ENCODE assay signal across 12 mouse cellular contexts in genomic region chr11:101148751-101149150, GRCm38 (mm10). TPM values are rescaled to one million over a fixed set of nuclear protein-coding genes. Genes with fewer than 3 reads are reported as not detected.
DNase-seq lines count a peak whose midpoint lies in the region; ATAC-seq and TF ChIP-seq lines count a peak whose summit lies in the region.
"Had no signal": no experiment of that assay in that cellular context is flagged by ENCODE, and none has a peak within 500 bp of the region (broad histone marks: within the 10 kb centered on the region; RNA-seq: fewer than 3 reads in every experiment).

No protein-coding gene starts in this region.

- DNase-seq in forebrain, embryonic 11.5 days (ENCODE audit: low spot score): no peak
- DNase-seq in layer of hippocampus, adult 2 months (ENCODE audit: low spot score in 2 of 2): no peak
- no peak for DNase-seq in layer of hippocampus, adult 9-11 months
- DNase-seq in embryonic facial prominence, embryonic 14.5 days (ENCODE audit: low spot score): no peak
- no peak for DNase-seq in urinary bladder, adult 2 months (ENCODE audit: low spot score)
- DNase-seq in urinary bladder, postnatal 25 days (ENCODE audit: low spot score): no peak
- DNase-seq: cerebellum, adult 9-10 months; kidney, postnatal 36 days had no signal

- no peak for ATAC-seq in forebrain, embryonic 15.5 days (replicated peaks)
- ATAC-seq in forebrain, embryonic 11.5 days (replicated peaks; ENCODE audit: low FRiP score): no peak
- ATAC-seq in embryonic facial prominence, embryonic 14.5 days (ENCODE audit: low read depth): peak; percentile 7; the same call in 1 of the 2 replicates
- no peak for ATAC-seq in neural tube, embryonic 13.5 days (ENCODE audit: low read depth)
- ATAC-seq: Patski had no signal

- no peak overlapping the region for H3K4me2 ChIP-seq in forebrain, embryonic 15.5 days (replicated peaks)
- H3K4me2 ChIP-seq in forebrain, embryonic 11.5 days (ENCODE audit: low read depth, low read length, severe bottlenecking): no peak overlapping the region
- peak overlapping the region; percentile 25 for H3K4me2 ChIP-seq in embryonic facial prominence, embryonic 14.5 days (ENCODE audit: low read depth, low read length)
- H3K4me2 ChIP-seq in neural tube, embryonic 13.5 days: no peak overlapping the region

- H3K36me3 ChIP-seq in forebrain, embryonic 15.5 days: no peaks in the 10 kb centered on the region
- no peaks in the 10 kb centered on the region for H3K36me3 ChIP-seq in forebrain, embryonic 11.5 days (ENCODE audit: control insufficient read depth, insufficient read depth, low read length)
- no peaks in the 10 kb centered on the region for H3K36me3 ChIP-seq in embryonic facial prominence, embryonic 14.5 days (ENCODE audit: control insufficient read depth, insufficient read depth, low read length)
- no peaks in the 10 kb centered on the region for H3K36me3 ChIP-seq in neural tube, embryonic 13.5 days

- H3K9me3 ChIP-seq in forebrain, embryonic 15.5 days: no peaks in the 10 kb centered on the region
- no peaks in the 10 kb centered on the region for H3K9me3 ChIP-seq in forebrain, embryonic 11.5 days (ENCODE audit: control insufficient read depth, low read length)
- H3K9me3 ChIP-seq in embryonic facial prominence, embryonic 14.5 days (ENCODE audit: control insufficient read depth, low read length): no peaks in the 10 kb centered on the region
- H3K9me3 ChIP-seq in neural tube, embryonic 13.5 days: no peaks in the 10 kb centered on the region

- 74% methylated on average over 10 of the region's 10 CpGs for WGBS in forebrain, embryonic 15.5 days
- WGBS in forebrain, embryonic 11.5 days: 77% methylated on average over 10 of the region's 10 CpGs
- WGBS in embryonic facial prominence, embryonic 14.5 days: 52% methylated on average over 10 of the region's 10 CpGs
- WGBS in neural tube, embryonic 13.5 days: 63% methylated on average over 10 of the region's 10 CpGs

- H3K4me1 ChIP-seq in forebrain, embryonic 15.5 days: peaks cover 20% of the 10 kb centered on the region
- H3K4me1 ChIP-seq in forebrain, embryonic 11.5 days (replicated peaks; ENCODE audit: control insufficient read depth, insufficient read depth, low read length): peaks cover 7% of the 10 kb centered on the region; the same call in 1 of the 2 replicates
- H3K4me1 ChIP-seq in embryonic facial prominence, embryonic 14.5 days (ENCODE audit: control insufficient read depth, insufficient read depth, low read length): peaks cover 16% of the 10 kb centered on the region
- H3K4me1 ChIP-seq in neural tube, embryonic 13.5 days (replicated peaks): peaks cover 31% of the 10 kb centered on the region

- no peaks in the 10 kb centered on the region for H3K27me3 ChIP-seq in forebrain, embryonic 15.5 days
- H3K27me3 ChIP-seq in forebrain, embryonic 11.5 days (ENCODE audit: control insufficient read depth, insufficient read depth, low read length): no peaks in the 10 kb centered on the region
- no peaks in the 10 kb centered on the region for H3K27me3 ChIP-seq in embryonic facial prominence, embryonic 14.5 days (replicated peaks; ENCODE audit: control insufficient read depth, insufficient read depth, low read length)
- no peaks in the 10 kb centered on the region for H3K27me3 ChIP-seq in neural tube, embryonic 13.5 days
- H3K27me3 ChIP-seq: Patski had no signal

- no peak overlapping the region for H3K9ac ChIP-seq in forebrain, embryonic 15.5 days (replicated peaks)
- H3K9ac ChIP-seq in forebrain, embryonic 11.5 days (ENCODE audit: low read length): no peak overlapping the region
- peak overlapping the region; percentile 15; the same call in 1 of the 2 replicates for H3K9ac ChIP-seq in embryonic facial prominence, embryonic 14.5 days (ENCODE audit: low read depth, low read length)
- H3K9ac ChIP-seq in neural tube, embryonic 13.5 days: peak overlapping the region; percentile 45; the same call in 1 of the 2 replicates

- TF ChIP-seq CTCF in layer of hippocampus, adult 2 months (conservative IDR thresholded peaks at IDR 0.05): no peak

- H3K27ac ChIP-seq in forebrain, embryonic 15.5 days (replicated peaks): 0 out of 2 replicates have a peak overlapping the region, but pooled peaks have one; percentile 29
- H3K27ac ChIP-seq in forebrain, embryonic 11.5 days (ENCODE audit: low read depth, low read length): no peak overlapping the region
- H3K27ac ChIP-seq in layer of hippocampus, adult 2 months: peak overlapping the region; percentile 40; the same call in 1 of the 2 replicates
- peak overlapping the region; percentile 89 for H3K27ac ChIP-seq in embryonic facial prominence, embryonic 14.5 days (replicated peaks; ENCODE audit: low read depth, low read length)
- peak overlapping the region; percentile 70 for H3K27ac ChIP-seq in neural tube, embryonic 13.5 days (replicated peaks)

- no peak overlapping the region for H3K4me3 ChIP-seq in forebrain, embryonic 15.5 days
- no peak overlapping the region for H3K4me3 ChIP-seq in forebrain, embryonic 11.5 days (ENCODE audit: low read depth, low read length)
- no peak overlapping the region for H3K4me3 ChIP-seq in layer of hippocampus, adult 2 months
- H3K4me3 ChIP-seq in embryonic facial prominence, embryonic 14.5 days (ENCODE audit: low read depth, low read length): no peak overlapping the region
- no peak overlapping the region for H3K4me3 ChIP-seq in neural tube, embryonic 13.5 days
- H3K4me3 ChIP-seq: megakaryocyte, embryonic 14.5 days had no signal

RNA-seq across cellular contexts. Expression of gene Tubg2, which starts 7.0 kb away (rescaled TPM):
- polyA plus RNA-seq in forebrain, embryonic 15.5 days (2015; fragmentation: Nextera tagmentation; extraction: Ambion mirVana): 31.2 and 32.8 TPM in 2 replicates
- 3.9 and 4.5 TPM in 2 replicates for polyA plus RNA-seq in forebrain, embryonic 11.5 days (2014; fragmentation: Nextera tagmentation; extraction: Ambion mirVana)
- total RNA-seq in layer of hippocampus, adult 2 months (2021): 10 to 100 TPM; 40.2 to 44.5 TPM
- polyA plus RNA-seq in embryonic facial prominence, embryonic 14.5 days (2014; fragmentation: Nextera tagmentation; extraction: Ambion mirVana): 6.6 and 8.4 TPM in 2 replicates
- 35.5 and 38.9 TPM in 2 replicates for polyA plus RNA-seq in neural tube, embryonic 13.5 days (2015; fragmentation: Nextera tagmentation; extraction: Ambion mirVana)
- 3.3 and 5.0 TPM in 2 replicates for polyA plus RNA-seq in urinary bladder, adult 2 months (2012; rRNA removed)

RNA-seq across cellular contexts. Expression of gene Cntnap1, which starts 21.6 kb away (rescaled TPM):
- 0.77 and 0.98 TPM in 2 replicates for polyA plus RNA-seq in forebrain, embryonic 15.5 days (2015; fragmentation: Nextera tagmentation; extraction: Ambion mirVana)
- polyA plus RNA-seq in forebrain, embryonic 11.5 days (2014; fragmentation: Nextera tagmentation; extraction: Ambion mirVana): 0.35 and 0.55 TPM in 2 replicates
- total RNA-seq in layer of hippocampus, adult 2 months (2021): 100 to 1,000 TPM; 169 to 171 TPM
- polyA plus RNA-seq in embryonic facial prominence, embryonic 14.5 days (2014; fragmentation: Nextera tagmentation; extraction: Ambion mirVana): 1.6 and 1.9 TPM in 2 replicates
- 4.6 and 5.1 TPM in 2 replicates for polyA plus RNA-seq in neural tube, embryonic 13.5 days (2015; fragmentation: Nextera tagmentation; extraction: Ambion mirVana)
- 4.2 and 5.8 TPM in 2 replicates for polyA plus RNA-seq in urinary bladder, adult 2 months (2012; rRNA removed)

RNA-seq across cellular contexts. Expression of gene Plekhh3, which starts 22.4 kb away (rescaled TPM):
- polyA plus RNA-seq in forebrain, embryonic 15.5 days (2015; fragmentation: Nextera tagmentation; extraction: Ambion mirVana): 5.8 and 6.5 TPM in 2 replicates
- 7.9 and 9.1 TPM in 2 replicates for polyA plus RNA-seq in forebrain, embryonic 11.5 days (2014; fragmentation: Nextera tagmentation; extraction: Ambion mirVana)
- total RNA-seq in layer of hippocampus, adult 2 months (2021): 10 to 100 TPM; 14.5 to 15.4 TPM
- 17.7 and 20.9 TPM in 2 replicates for polyA plus RNA-seq in embryonic facial prominence, embryonic 14.5 days (2014; fragmentation: Nextera tagmentation; extraction: Ambion mirVana)
- polyA plus RNA-seq in neural tube, embryonic 13.5 days (2015; fragmentation: Nextera tagmentation; extraction: Ambion mirVana): 10.3 and 13.0 TPM in 2 replicates
- 33.9 and 35.6 TPM in 2 replicates for polyA plus RNA-seq in urinary bladder, adult 2 months (2012; rRNA removed)

RNA-seq across cellular contexts. Expression of gene Ccr10, which starts 26.5 kb away (rescaled TPM):
- 0.14 and 0.19 TPM in 2 replicates for polyA plus RNA-seq in forebrain, embryonic 15.5 days (2015; fragmentation: Nextera tagmentation; extraction: Ambion mirVana)
- 0.17 TPM in 1 of 2 replicates, not detected in the other for polyA plus RNA-seq in forebrain, embryonic 11.5 days (2014; fragmentation: Nextera tagmentation; extraction: Ambion mirVana)
- total RNA-seq in layer of hippocampus, adult 2 months (2021): not detected
- polyA plus RNA-seq in embryonic facial prominence, embryonic 14.5 days (2014; fragmentation: Nextera tagmentation; extraction: Ambion mirVana): 0.28 TPM in 1 of 2 replicates, not detected in the other
- polyA plus RNA-seq in neural tube, embryonic 13.5 days (2015; fragmentation: Nextera tagmentation; extraction: Ambion mirVana): 0.40 and 0.91 TPM in 2 replicates
- polyA plus RNA-seq in urinary bladder, adult 2 months (2012; rRNA removed): 0.19 and 0.21 TPM in 2 replicates

RNA-seq across cellular contexts. Expression of gene Tubg1, which starts 29.0 kb away (rescaled TPM):
- polyA plus RNA-seq in forebrain, embryonic 15.5 days (2015; fragmentation: Nextera tagmentation; extraction: Ambion mirVana): 96.1 and 97.7 TPM in 2 replicates
- polyA plus RNA-seq in forebrain, embryonic 11.5 days (2014; fragmentation: Nextera tagmentation; extraction: Ambion mirVana): 126 and 132 TPM in 2 replicates
- 10 to 100 TPM; 41.7 to 42.6 TPM for total RNA-seq in layer of hippocampus, adult 2 months (2021)
- 55.7 and 60.2 TPM in 2 replicates for polyA plus RNA-seq in embryonic facial prominence, embryonic 14.5 days (2014; fragmentation: Nextera tagmentation; extraction: Ambion mirVana)
- 77.7 and 78.9 TPM in 2 replicates for polyA plus RNA-seq in neural tube, embryonic 13.5 days (2015; fragmentation: Nextera tagmentation; extraction: Ambion mirVana)
- 4.3 and 11.0 TPM in 2 replicates for polyA plus RNA-seq in urinary bladder, adult 2 months (2012; rRNA removed)

Comparison
In these comparisons a context has a peak if more than half of its experiments do, and no peak if none do; other contexts are left out.
1. H3K9ac ChIP-seq: peak in embryonic facial prominence, embryonic 14.5 days (single experiment) and neural tube, embryonic 13.5 days (single experiment); none in forebrain, embryonic 15.5 days (single experiment) and forebrain, embryonic 11.5 days (single experiment).